ENCODE assay signal across 8 mouse cellular contexts in the genomic region with DNA sequence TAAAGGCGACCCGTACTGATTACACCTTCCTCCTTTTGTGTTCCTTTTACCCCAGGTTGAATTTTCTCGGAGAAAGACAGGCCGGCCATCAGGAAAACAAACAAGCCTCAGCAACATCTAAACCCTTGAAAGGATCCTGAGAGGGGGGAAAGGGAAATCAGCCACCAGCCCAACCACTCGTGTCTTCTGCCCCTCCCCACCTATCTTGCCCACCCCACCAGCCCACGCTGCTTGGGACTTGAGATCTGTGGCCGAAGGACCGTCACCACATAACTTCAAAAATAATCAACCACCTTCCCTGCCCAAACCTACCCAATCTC. TPM values are rescaled to one million over a fixed set of nuclear protein-coding genes. Genes with fewer than 3 reads are reported as not detected.
DNase-seq lines count a peak whose midpoint lies in the region; ATAC-seq and TF ChIP-seq lines count a peak whose summit lies in the region.

No protein-coding gene starts in this region.

- under 1% methylated on average over 8 of the region's 8 CpGs for WGBS in thymus, adult 2 months
- 0% methylated on average over 8 of the region's 8 CpGs for WGBS in intestine, embryonic 15.5 days

- H3K4me3 ChIP-seq in thymus, adult 2 months (ENCODE audit: control insufficient read depth, insufficient read depth, low read length): peak overlapping the region; percentile 65
- peak overlapping the region; percentile 65 for H3K4me3 ChIP-seq in intestine, embryonic 15.5 days (replicated peaks)

- peak overlapping the region; percentile 98 for H3K27ac ChIP-seq in thymus, adult 2 months (ENCODE audit: control insufficient read depth, insufficient read depth, low read length)
- H3K27ac ChIP-seq in intestine, embryonic 15.5 days: peak overlapping the region; percentile 95

- no peak for TF ChIP-seq POLR2A in thymus, adult 2 months (IDR thresholded peaks at IDR 0.05; ENCODE audit: control insufficient read depth, extremely low read depth, insufficient read depth, low read length, poor library complexity)

- DNase-seq in adrenal gland, postnatal 36 days: peak; percentile 35 to 47
- no peak for DNase-seq in adrenal gland, adult 2 months
- DNase-seq in thymus, adult 2 months: no peak
- DNase-seq in thymus, postnatal 14 days: no peak
- DNase-seq in retina, embryonic 14.5 days (ENCODE audit: low spot score): no peak

- peak overlapping the region; percentile 86 for H3K9ac ChIP-seq in intestine, embryonic 15.5 days

- H3K4me2 ChIP-seq in intestine, embryonic 15.5 days (replicated peaks): peak overlapping the region; percentile 76

- H3K36me3 ChIP-seq in thymus, adult 2 months (ENCODE audit: control insufficient read depth, insufficient read depth, low read length): peaks cover 10% of the 10 kb centered on the region
- H3K36me3 ChIP-seq in intestine, embryonic 15.5 days: no peaks in the 10 kb centered on the region; the same call in 1 of the 2 replicates

- TF ChIP-seq CTCF in thymus, adult 2 months (IDR thresholded peaks at IDR 0.05; ENCODE audit: borderline replicate concordance, control insufficient read depth, extremely low read depth, insufficient read depth, low read length, poor library complexity): no peak

- H3K9me3 ChIP-seq in intestine, embryonic 15.5 days: no peaks in the 10 kb centered on the region

- no peaks in the 10 kb centered on the region for H3K27me3 ChIP-seq in thymus, adult 2 months (ENCODE audit: control insufficient read depth, insufficient read depth, low read length)
- H3K27me3 ChIP-seq in intestine, embryonic 15.5 days (replicated peaks): no peaks in the 10 kb centered on the region

- no peak for ATAC-seq in intestine, embryonic 15.5 days
- peak; percentile 2; the same call in 1 of the 2 replicates for ATAC-seq in megakaryocyte, adult 5-6 weeks (ENCODE audit: poor library complexity, severe bottlenecking)
- ATAC-seq in inflammation-experienced regulatory T-cells, adult 6 months: no peak

- peaks cover 9% of the 10 kb centered on the region for H3K4me1 ChIP-seq in thymus, adult 2 months (replicated peaks; ENCODE audit: control insufficient read depth, insufficient read depth, low read length)
- H3K4me1 ChIP-seq in intestine, embryonic 15.5 days (replicated peaks): peaks cover 21% of the 10 kb centered on the region

RNA-seq across cellular contexts. Expression of a gene that starts 0.9 kb away (rescaled TPM):
- 100 to 1,000 TPM in 1 of 2 experiments, 10 to 100 TPM in 1; 96.2 to 108 TPM for total RNA-seq in adrenal gland, postnatal 36 days (2021)
- total RNA-seq in adrenal gland, adult 2 months (2021): 100 to 1,000 TPM in 1 of 2 experiments, 10 to 100 TPM in 1; 64.6 to 140 TPM
- 24.7 and 32.8 TPM in 2 replicates for polyA plus RNA-seq in adrenal gland, adult 2 months (2012; rRNA removed)
- polyA plus RNA-seq in thymus, adult 2 months (2012; rRNA removed): 63.0 and 65.6 TPM in 2 replicates
- polyA plus RNA-seq in intestine, embryonic 15.5 days (2015; fragmentation: Nextera tagmentation; extraction: Ambion mirVana): 32.4 and 32.9 TPM in 2 replicates
- total RNA-seq in megakaryocyte, adult 5-6 weeks (2015): 82.4 and 93.7 TPM in 2 replicates
- total RNA-seq in megakaryocyte, adult 5-6 weeks (2017): 131 and 157 TPM in 2 replicates
- 10 to 100 TPM; 49.4 to 63.1 (median 51.7) TPM for polyA plus RNA-seq in inflammation-experienced regulatory T-cells, adult 6 months (2017; shearing (Covaris generic))

RNA-seq across cellular contexts. Expression of a gene that starts 0.9 kb away (rescaled TPM):
- 10 to 100 TPM; 92.6 to 97.8 TPM for total RNA-seq in adrenal gland, postnatal 36 days (2021)
- total RNA-seq in adrenal gland, adult 2 months (2021): 100 to 1,000 TPM; 111 to 114 TPM
- polyA plus RNA-seq in adrenal gland, adult 2 months (2012; rRNA removed): 91.6 and 101 TPM in 2 replicates
- polyA plus RNA-seq in thymus, adult 2 months (2012; rRNA removed): 67.6 and 69.7 TPM in 2 replicates
- 126 and 139 TPM in 2 replicates for polyA plus RNA-seq in intestine, embryonic 15.5 days (2015; fragmentation: Nextera tagmentation; extraction: Ambion mirVana)
- total RNA-seq in megakaryocyte, adult 5-6 weeks (2015): 29.2 and 35.9 TPM in 2 replicates
- 25.0 and 28.9 TPM in 2 replicates for total RNA-seq in megakaryocyte, adult 5-6 weeks (2017)
- 10 to 100 TPM; 35.8 to 82.5 (median 75.5) TPM for polyA plus RNA-seq in inflammation-experienced regulatory T-cells, adult 6 months (2017; shearing (Covaris generic))

RNA-seq across cellular contexts. Expression of a gene that starts 7.2 kb away (rescaled TPM):
- 10 to 100 TPM; 26.0 to 33.0 TPM for total RNA-seq in adrenal gland, postnatal 36 days (2021)
- total RNA-seq in adrenal gland, adult 2 months (2021): 10 to 100 TPM; 27.4 to 40.0 TPM
- polyA plus RNA-seq in adrenal gland, adult 2 months (2012; rRNA removed): 128 and 145 TPM in 2 replicates
- polyA plus RNA-seq in thymus, adult 2 months (2012; rRNA removed): 63.9 and 64.9 TPM in 2 replicates
- polyA plus RNA-seq in intestine, embryonic 15.5 days (2015; fragmentation: Nextera tagmentation; extraction: Ambion mirVana): 47.2 and 47.7 TPM in 2 replicates
- 8.7 and 10.1 TPM in 2 replicates for total RNA-seq in megakaryocyte, adult 5-6 weeks (2015)
- total RNA-seq in megakaryocyte, adult 5-6 weeks (2017): 5.2 and 7.6 TPM in 2 replicates
- polyA plus RNA-seq in inflammation-experienced regulatory T-cells, adult 6 months (2017; shearing (Covaris generic)): 10 to 100 TPM in 2 of 3 experiments, 1 to 10 TPM in 1; 9.5 to 16.2 (median 10.5) TPM

RNA-seq across cellular contexts. Expression of a gene that starts 19.9 kb away (rescaled TPM):
- total RNA-seq in adrenal gland, postnatal 36 days (2021): 10 to 100 TPM; 47.0 to 49.4 TPM
- total RNA-seq in adrenal gland, adult 2 months (2021): 10 to 100 TPM; 51.6 to 52.6 TPM
- polyA plus RNA-seq in adrenal gland, adult 2 months (2012; rRNA removed): 112 and 122 TPM in 2 replicates
- 73.4 and 86.8 TPM in 2 replicates for polyA plus RNA-seq in thymus, adult 2 months (2012; rRNA removed)
- 25.5 and 31.9 TPM in 2 replicates for polyA plus RNA-seq in intestine, embryonic 15.5 days (2015; fragmentation: Nextera tagmentation; extraction: Ambion mirVana)
- total RNA-seq in megakaryocyte, adult 5-6 weeks (2015): 28.4 and 31.8 TPM in 2 replicates
- 3.5 and 9.8 TPM in 2 replicates for total RNA-seq in megakaryocyte, adult 5-6 weeks (2017)
- polyA plus RNA-seq in inflammation-experienced regulatory T-cells, adult 6 months (2017; shearing (Covaris generic)): 10 to 100 TPM; 15.3 to 21.6 (median 15.4) TPM

RNA-seq across cellular contexts. Expression of a gene that starts 37.5 kb away (rescaled TPM):
- total RNA-seq in adrenal gland, postnatal 36 days (2021): 10 to 100 TPM; 37.5 to 40.8 TPM
- total RNA-seq in adrenal gland, adult 2 months (2021): 10 to 100 TPM; 40.5 to 46.2 TPM
- polyA plus RNA-seq in adrenal gland, adult 2 months (2012; rRNA removed): 42.6 and 46.1 TPM in 2 replicates
- polyA plus RNA-seq in thymus, adult 2 months (2012; rRNA removed): 174 and 182 TPM in 2 replicates
- 43.1 and 44.2 TPM in 2 replicates for polyA plus RNA-seq in intestine, embryonic 15.5 days (2015; fragmentation: Nextera tagmentation; extraction: Ambion mirVana)
- total RNA-seq in megakaryocyte, adult 5-6 weeks (2015): 87.6 and 118 TPM in 2 replicates
- 65.9 and 72.8 TPM in 2 replicates for total RNA-seq in megakaryocyte, adult 5-6 weeks (2017)
- polyA plus RNA-seq in inflammation-experienced regulatory T-cells, adult 6 months (2017; shearing (Covaris generic)): 10 to 100 TPM; 17.4 to 36.1 (median 19.5) TPM

Comparison
In these comparisons a context has a peak if more than half of its experiments do, and no peak if none do; other contexts are left out.
1. DNase-seq: peak in adrenal gland, postnatal 36 days (2 of 2); none in adrenal gland, adult 2 months (single experiment), thymus, adult 2 months (single experiment), thymus, postnatal 14 days (single experiment) and retina, embryonic 14.5 days (single experiment).